Mouse (Mus musculus) embryonic facial prominence, embryonic 12.5 days (tissue): ENCODE data around the gene Mustn1. TPM values are rescaled to one million over a fixed set of nuclear protein-coding genes. Genes with fewer than 3 reads are reported as not detected.
A peak's percentile ranks its signal among the peaks of the same experiment; 100 is the strongest.

Source experiments
- ATAC-seq: fragments of 200-750 bp; cut with Nextera tagmentation; 2 replicates; pipeline ENCODE4 v1.8.0; 2017; ENCODE audit not compliant: insufficient number of reproducible peaks, insufficient read depth, low FRiP score, low TSS enrichment
- H3K27ac ChIP-seq: fragments of 300-500 bp; sonication (generic); 2 replicates; pipeline ENCODE4 v1.5.1; 2016; ENCODE audit warnings: mild to moderate bottlenecking
- H3K27me3 ChIP-seq: fragments of 300-500 bp; sonication (generic); 2 replicates; pipeline ENCODE4 v1.6.1; 2016; ENCODE audit warnings: mild to moderate bottlenecking, moderate library complexity
- H3K36me3 ChIP-seq: fragments of 300-500 bp; sonication (generic); 2 replicates; pipeline ENCODE4 v1.6.1; 2016; ENCODE audit warnings: mild to moderate bottlenecking
- H3K4me1 ChIP-seq: fragments of 300-500 bp; sonication (generic); 2 replicates; pipeline ENCODE4 v1.6.1; 2016
- H3K4me2 ChIP-seq: fragments of 300-500 bp; sonication (generic); replicated peaks from 2 replicates; pipeline ENCODE4 v1.6.1; 2016; ENCODE audit warnings: mild to moderate bottlenecking, moderate library complexity
- H3K4me3 ChIP-seq: fragments of 300-500 bp; sonication (generic); 2 replicates; pipeline ENCODE4 v1.5.1; 2016; ENCODE audit warnings: mild to moderate bottlenecking
- H3K9ac ChIP-seq: fragments of 300-500 bp; sonication (generic); 2 replicates; pipeline ENCODE4 v1.6.1; 2016; ENCODE audit warnings: mild to moderate bottlenecking, moderate library complexity
- H3K9me3 ChIP-seq: fragments of 300-500 bp; sonication (generic); 2 replicates; pipeline ENCODE4 v1.6.1; 2016; ENCODE audit warnings: mild to moderate bottlenecking, moderate library complexity
- WGBS: fragments of 180-500 bp; shearing (Covaris S2); methylation state at CpG from one replicate; pipeline ENCODE4 v1.1.7; 2016; 5-methylcytosine and 5-hydroxymethylcytosine counted together
- polyA plus RNA-seq: library from polyadenylated mRNA; unstranded; fragments of >200 nt; fragmentation: Nextera tagmentation; extraction: Ambion mirVana; gene quantifications from 2 replicates; pipeline ENCODE4 v1.2.1, GENCODE M21; 2016

The Mustn1 gene
- polyA plus RNA-seq, 1 experiment from 2014 or later, result 4.3 TPM

DNA sequence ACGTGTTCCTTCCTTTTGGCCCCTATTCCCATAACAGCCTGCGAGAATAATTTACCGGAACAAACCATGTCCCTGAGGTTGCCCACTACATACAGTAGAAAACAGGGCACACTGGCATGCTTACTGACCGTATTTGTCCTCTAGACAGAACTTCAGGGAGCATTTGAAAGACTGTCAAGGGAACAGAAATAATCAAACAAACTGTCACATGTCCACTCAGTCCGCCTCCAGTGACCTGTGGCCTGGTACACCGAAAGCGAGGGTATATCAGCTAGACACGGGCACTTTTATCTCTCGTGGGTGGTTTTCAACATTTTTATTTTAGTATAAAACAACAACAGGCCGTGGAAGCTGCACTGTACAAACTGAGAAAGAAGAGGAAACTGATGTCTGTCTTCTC lies 10.2 kb upstream of the Mustn1 start:
- Histone ChIP-seq H3K27me3 (no peaks in the 10 kb centered on the region), H3K36me3 (peaks cover 43% of the 10 kb centered on the region), H3K9me3 (no peaks in the 10 kb centered on the region), H3K27ac (no peak overlapping the region), H3K4me2 (no peak overlapping the region), H3K9ac (no peak overlapping the region), H3K4me1 (peaks cover 10% of the 10 kb centered on the region), H3K4me3 (no peak overlapping the region)
- WGBS, result 87% methylated on average over 10 of the region's 10 CpGs
- no peak for ATAC-seq

- no peaks in the 10 kb centered on the region for H3K9me3 ChIP-seq
- ATAC-seq, result no peak
- H3K4me2 ChIP-seq, result no peak overlapping the region
- no peaks in the 10 kb centered on the region for H3K27me3 ChIP-seq
- 79% methylated on average over 8 of the region's 8 CpGs for WGBS
- peaks cover 10% of the 10 kb centered on the region for H3K4me1 ChIP-seq
- 0 out of 2 replicates have a peak overlapping the region, but pooled peaks have one; percentile 30 for H3K27ac ChIP-seq
- H3K36me3 ChIP-seq, result peaks cover 49% of the 10 kb centered on the region
- no peak overlapping the region for H3K9ac ChIP-seq
- H3K4me3 ChIP-seq, result no peak overlapping the region
These were observed 9.6 kb upstream of the Mustn1 start for GRCm38 (mm10) chr14:30869391-30869801.

- peak overlapping the region; percentile 30; the same call in 1 of the 2 replicates for H3K27ac ChIP-seq
- no peak for ATAC-seq
- H3K36me3 ChIP-seq, result peaks cover 49% of the 10 kb centered on the region
- H3K4me3 ChIP-seq, result no peak overlapping the region
- no peak overlapping the region for H3K4me2 ChIP-seq
- 74% methylated on average over 25 of the region's 25 CpGs for WGBS
- peaks cover 10% of the 10 kb centered on the region for H3K4me1 ChIP-seq
- H3K9me3 ChIP-seq, result no peaks in the 10 kb centered on the region
- H3K27me3 ChIP-seq, result no peaks in the 10 kb centered on the region
- no peak overlapping the region for H3K9ac ChIP-seq
These were observed 8.5 kb upstream of the Mustn1 start for GRCm38 (mm10) chr14:30870206-30871147.

- H3K4me3 ChIP-seq, result no peak overlapping the region
- no peak overlapping the region for H3K27ac ChIP-seq
- no peak overlapping the region for H3K4me2 ChIP-seq
- no peaks in the 10 kb centered on the region for H3K27me3 ChIP-seq
- WGBS, result 86% methylated on average over 17 of the region's 18 CpGs
- H3K4me1 ChIP-seq, result peaks cover 14% of the 10 kb centered on the region
- H3K9me3 ChIP-seq, result no peaks in the 10 kb centered on the region
- no peak overlapping the region for H3K9ac ChIP-seq
- H3K36me3 ChIP-seq, result peaks cover 45% of the 10 kb centered on the region
- no peak for ATAC-seq
These were observed 4.8 kb upstream of the Mustn1 start for GRCm38 (mm10) chr14:30874095-30874700.

DNA sequence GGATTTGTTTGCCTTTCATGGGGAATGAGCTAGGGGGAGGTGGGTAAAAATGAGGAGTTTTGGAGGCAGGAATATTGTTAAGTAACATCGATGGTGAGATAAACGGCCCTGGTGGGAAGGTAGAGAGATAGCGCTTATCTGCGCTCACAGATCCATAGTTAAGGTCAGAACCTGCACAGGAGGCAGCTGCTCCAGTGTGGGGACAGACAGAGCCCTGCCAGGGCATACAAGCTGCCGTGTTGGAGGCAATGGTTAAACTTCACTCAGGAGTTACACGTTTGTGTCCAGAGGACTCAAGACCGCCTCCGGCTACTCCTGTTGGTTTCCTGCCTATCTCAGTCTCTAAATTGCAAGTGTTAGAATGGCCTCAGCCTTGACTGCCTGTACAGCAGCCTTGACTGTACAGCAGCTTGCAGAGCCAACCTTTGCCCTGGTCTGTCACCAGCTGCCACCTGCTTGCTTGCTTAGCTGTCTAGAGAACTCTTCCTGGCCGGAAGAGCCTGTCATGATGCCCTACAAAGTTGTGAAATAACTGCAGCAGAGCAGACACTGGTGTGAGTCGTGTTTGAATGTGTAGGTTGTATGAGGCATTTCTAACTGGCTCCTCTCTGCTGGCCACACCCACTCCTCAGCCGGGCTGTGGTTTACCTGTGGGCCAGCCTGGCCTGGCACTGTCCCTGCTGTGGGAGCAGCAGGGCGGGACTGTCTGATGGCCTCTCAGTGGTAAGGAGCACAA lies 3.7 kb upstream of the Mustn1 start:
- H3K9ac ChIP-seq, result no peak overlapping the region
- H3K4me2 ChIP-seq, result no peak overlapping the region
- peaks cover 11% of the 10 kb centered on the region for H3K4me1 ChIP-seq
- ATAC-seq, result no peak
- H3K4me3 ChIP-seq, result no peak overlapping the region
- H3K36me3 ChIP-seq, result peaks cover 45% of the 10 kb centered on the region
- H3K27ac ChIP-seq, result no peak overlapping the region
- 82% methylated on average over 12 of the region's 12 CpGs for WGBS
- H3K9me3 ChIP-seq, result no peaks in the 10 kb centered on the region
- H3K27me3 ChIP-seq, result no peaks in the 10 kb centered on the region

GRCm38 (mm10) chr14:30875955-30876354 lies 3.0 kb upstream of the Mustn1 start:
- Histone ChIP-seq H3K27ac (no peak overlapping the region), H3K36me3 (peaks cover 45% of the 10 kb centered on the region), H3K4me1 (peaks cover 11% of the 10 kb centered on the region), H3K9ac (no peak overlapping the region), H3K9me3 (no peaks in the 10 kb centered on the region), H3K27me3 (no peaks in the 10 kb centered on the region), H3K4me2 (no peak overlapping the region), H3K4me3 (no peak overlapping the region)
- WGBS, result 81% methylated on average over 9 of the region's 9 CpGs
- no peak for ATAC-seq

- H3K9me3 ChIP-seq, result no peaks in the 10 kb centered on the region
- no peak overlapping the region for H3K4me2 ChIP-seq
- H3K9ac ChIP-seq, result no peak overlapping the region
- WGBS, result 90% methylated on average over 10 of the region's 10 CpGs
- no peak overlapping the region for H3K27ac ChIP-seq
- no peak for ATAC-seq
- H3K4me3 ChIP-seq, result no peak overlapping the region
- H3K27me3 ChIP-seq, result no peaks in the 10 kb centered on the region
- H3K36me3 ChIP-seq, result peaks cover 45% of the 10 kb centered on the region
- H3K4me1 ChIP-seq, result peaks cover 11% of the 10 kb centered on the region
These were observed 2.5 kb upstream of the Mustn1 start for GRCm38 (mm10) chr14:30876451-30876850.

- no peaks in the 10 kb centered on the region for H3K27me3 ChIP-seq
- no peak overlapping the region for H3K4me2 ChIP-seq
- H3K9me3 ChIP-seq, result no peaks in the 10 kb centered on the region
- 91% methylated on average over 3 of the region's 3 CpGs for WGBS
- no peak overlapping the region for H3K4me3 ChIP-seq
- ATAC-seq, result no peak
- H3K27ac ChIP-seq, result no peak overlapping the region
- peaks cover 36% of the 10 kb centered on the region for H3K36me3 ChIP-seq
- H3K4me1 ChIP-seq, result peaks cover 11% of the 10 kb centered on the region
- H3K9ac ChIP-seq, result no peak overlapping the region
These were observed 1.2 kb upstream of the Mustn1 start for GRCm38 (mm10) chr14:30877827-30878226.

GRCm38 (mm10) chr14:30879794-30880193 lies 794 bp downstream of the Mustn1 start:
- ATAC-seq, result peak; percentile 57; the same call in 1 of the 2 replicates
- peak overlapping the region; percentile 26; the same call in 1 of the 2 replicates for H3K27ac ChIP-seq

GRCm38 (mm10) chr14:30880251-30880650 lies 1.3 kb downstream of the Mustn1 start:
- H3K27me3 ChIP-seq, result no peaks in the 10 kb centered on the region
- H3K9me3 ChIP-seq, result no peaks in the 10 kb centered on the region
- no peak overlapping the region for H3K9ac ChIP-seq
- H3K36me3 ChIP-seq, result peaks cover 16% of the 10 kb centered on the region
- WGBS, result 67% methylated on average over 8 of the region's 8 CpGs
- no peak overlapping the region for H3K27ac ChIP-seq
- H3K4me1 ChIP-seq, result peaks cover 11% of the 10 kb centered on the region
- no peak for ATAC-seq
- H3K4me3 ChIP-seq, result no peak overlapping the region
- no peak overlapping the region for H3K4me2 ChIP-seq

More at GRCm38 (mm10) chr14:30879794-30880193, 794 bp downstream of the Mustn1 start:
- no peaks in the 10 kb centered on the region for H3K9me3 ChIP-seq
- H3K4me3 ChIP-seq, result no peak overlapping the region
- WGBS, result 43% methylated on average over 9 of the region's 9 CpGs
- no peaks in the 10 kb centered on the region for H3K27me3 ChIP-seq
- H3K4me1 ChIP-seq, result peaks cover 11% of the 10 kb centered on the region
- peaks cover 18% of the 10 kb centered on the region for H3K36me3 ChIP-seq
- no peak overlapping the region for H3K9ac ChIP-seq
- H3K4me2 ChIP-seq, result no peak overlapping the region

DNA sequence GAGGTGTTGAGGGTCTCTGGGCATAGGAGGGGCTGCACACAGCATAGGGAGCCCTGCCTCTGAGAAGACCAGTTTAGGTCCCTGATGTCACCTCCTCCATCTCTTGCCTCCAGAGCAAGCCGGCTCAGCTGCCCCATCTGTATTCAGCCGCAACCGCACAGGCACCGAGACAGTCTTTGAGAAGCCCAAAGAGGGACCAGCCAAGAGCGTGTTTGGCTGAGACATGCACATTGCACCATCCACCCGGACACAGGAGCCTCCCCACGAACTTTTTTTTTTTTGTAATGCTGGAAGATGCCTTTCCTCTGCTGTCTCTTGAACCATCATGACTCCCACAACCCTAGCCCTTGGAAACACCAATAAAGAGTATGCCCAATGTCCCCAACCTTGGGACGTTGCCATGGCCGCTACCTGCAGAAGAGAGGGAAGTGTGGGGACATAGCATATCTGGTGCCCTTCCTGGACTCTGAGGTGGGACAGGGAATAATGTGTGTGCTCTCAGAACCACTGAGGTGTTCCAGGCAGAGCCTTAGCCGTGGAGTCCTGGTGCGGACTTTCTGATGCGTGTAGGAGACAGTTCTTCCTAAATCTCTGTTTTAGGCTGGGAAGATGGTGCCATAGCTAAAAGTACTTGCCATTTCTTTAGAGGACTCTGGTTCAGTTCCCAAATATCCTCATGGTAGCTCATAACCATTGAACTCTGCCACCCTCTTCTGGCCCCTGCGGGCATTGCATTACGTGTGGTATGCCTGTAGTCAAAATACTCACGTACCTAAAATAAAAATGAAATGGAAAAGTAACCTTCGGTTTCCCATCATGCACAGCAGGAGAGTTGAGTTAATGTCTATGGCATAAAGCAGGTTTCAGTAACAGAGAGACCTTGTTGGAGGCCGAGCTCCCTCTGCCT lies 2.1 kb downstream of the Mustn1 start:
- WGBS, result 84% methylated on average over 17 of the region's 17 CpGs

More for the DNA sequence above, 2.1 kb downstream of the Mustn1 start:
- H3K4me3 ChIP-seq, result no peak overlapping the region
- H3K9me3 ChIP-seq, result no peaks in the 10 kb centered on the region
- ATAC-seq, result no peak
- no peak overlapping the region for H3K27ac ChIP-seq
- peaks cover 8% of the 10 kb centered on the region for H3K36me3 ChIP-seq
- no peaks in the 10 kb centered on the region for H3K27me3 ChIP-seq
- no peak overlapping the region for H3K4me2 ChIP-seq
- H3K4me1 ChIP-seq, result peaks cover 11% of the 10 kb centered on the region
- no peak overlapping the region for H3K9ac ChIP-seq
